Mouse (Mus musculus) megakaryocyte, adult 5-6 weeks (primary cell): ENCODE data around the gene 1700016H13Rik. TPM values are rescaled to one million over a fixed set of nuclear protein-coding genes. Genes with fewer than 3 reads are reported as not detected.

Experiments
- ATAC-seq: 2 replicates; pipeline ENCODE4 v1.8.0; 2016; ENCODE audit warnings: mild to moderate bottlenecking, inconsistent platforms; ENCODE audit not compliant: poor library complexity, severe bottlenecking
- total RNA-seq, 2 experiments: library from RNA; stranded (forward) in 1 of 2; stranded (reverse) in 1 of 2; fragments of 153-499, 151-499 nt in 1 of 2; fragments of 221-1000, 200-1000 nt in 1 of 2; gene quantifications; 2 replicates each; pipeline versions ENCODE4 v1.2.3 to v1.2.4; 2015 to 2017

Gene 1700016H13Rik
- total RNA-seq, 2 experiments from 2014 or later = not detected

DNA sequence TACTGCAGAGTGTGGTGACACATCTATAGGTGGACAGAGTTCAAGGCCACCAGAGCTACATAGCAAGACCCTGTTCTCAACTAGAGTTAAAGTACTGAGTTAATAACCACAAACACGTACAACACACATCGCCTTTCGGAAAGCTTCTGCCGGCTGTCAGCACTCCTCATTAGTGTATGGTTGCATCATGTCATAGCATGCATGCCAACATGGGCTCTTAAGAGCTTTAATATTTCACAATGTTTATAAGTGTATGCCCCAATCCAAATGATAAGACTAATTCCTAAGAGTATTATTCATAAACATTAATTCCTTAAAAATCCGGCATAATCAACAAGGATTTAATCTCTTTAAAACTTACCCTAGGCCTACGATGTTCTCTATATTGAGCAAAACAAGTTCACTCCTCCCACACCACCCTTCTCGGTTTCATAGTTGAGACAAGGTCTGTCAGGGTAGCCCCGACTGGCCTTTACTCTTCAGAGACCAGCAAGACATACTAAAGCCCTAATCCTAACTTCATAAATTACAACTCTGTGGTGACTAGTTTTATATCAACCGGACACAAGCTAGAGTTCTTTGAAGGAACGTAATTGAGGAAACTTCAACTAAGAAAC lies 44.8 kb downstream of the 1700016H13Rik start:
- no peak for ATAC-seq

DNA sequence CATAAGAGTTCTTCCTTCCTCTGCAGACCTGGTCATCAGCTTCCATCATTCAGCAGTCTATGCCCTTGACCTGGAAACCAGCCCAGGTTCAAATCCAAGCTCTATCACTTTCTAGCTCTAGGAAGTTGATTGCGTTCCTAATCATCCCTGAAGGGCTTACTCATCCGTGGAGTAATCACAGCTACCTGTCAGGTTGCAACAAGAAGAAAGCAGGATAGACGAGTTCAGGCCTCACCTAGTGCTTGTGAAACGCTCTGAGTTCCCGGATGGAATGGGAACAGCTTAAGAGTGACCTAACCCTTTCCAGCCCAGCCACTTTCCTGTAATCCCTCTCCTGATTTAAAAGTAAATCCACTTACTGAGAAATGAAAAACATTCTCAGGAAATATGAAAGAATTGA lies 45.7 kb downstream of the 1700016H13Rik start:
- no peak for ATAC-seq

DNA sequence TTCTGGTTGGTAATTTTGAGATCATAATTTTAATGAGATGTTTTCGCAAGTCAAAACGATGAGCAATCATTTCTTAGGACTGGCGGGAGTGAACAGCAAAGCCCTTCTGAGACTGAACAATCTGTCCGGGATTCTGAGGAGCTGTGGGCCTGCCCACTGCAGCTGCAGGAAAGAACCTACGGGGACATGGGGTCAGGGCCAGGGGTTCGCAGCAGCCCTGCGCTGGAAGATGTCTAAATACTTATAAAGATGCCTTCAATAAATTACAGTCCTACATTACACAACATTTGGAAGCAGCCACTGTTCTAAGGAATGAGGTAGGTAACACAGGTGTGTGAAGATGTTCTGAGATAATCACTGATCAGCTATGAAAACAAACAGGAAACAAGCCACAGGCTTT lies 50.1 kb downstream of the 1700016H13Rik start:
- ATAC-seq = no peak

DNA sequence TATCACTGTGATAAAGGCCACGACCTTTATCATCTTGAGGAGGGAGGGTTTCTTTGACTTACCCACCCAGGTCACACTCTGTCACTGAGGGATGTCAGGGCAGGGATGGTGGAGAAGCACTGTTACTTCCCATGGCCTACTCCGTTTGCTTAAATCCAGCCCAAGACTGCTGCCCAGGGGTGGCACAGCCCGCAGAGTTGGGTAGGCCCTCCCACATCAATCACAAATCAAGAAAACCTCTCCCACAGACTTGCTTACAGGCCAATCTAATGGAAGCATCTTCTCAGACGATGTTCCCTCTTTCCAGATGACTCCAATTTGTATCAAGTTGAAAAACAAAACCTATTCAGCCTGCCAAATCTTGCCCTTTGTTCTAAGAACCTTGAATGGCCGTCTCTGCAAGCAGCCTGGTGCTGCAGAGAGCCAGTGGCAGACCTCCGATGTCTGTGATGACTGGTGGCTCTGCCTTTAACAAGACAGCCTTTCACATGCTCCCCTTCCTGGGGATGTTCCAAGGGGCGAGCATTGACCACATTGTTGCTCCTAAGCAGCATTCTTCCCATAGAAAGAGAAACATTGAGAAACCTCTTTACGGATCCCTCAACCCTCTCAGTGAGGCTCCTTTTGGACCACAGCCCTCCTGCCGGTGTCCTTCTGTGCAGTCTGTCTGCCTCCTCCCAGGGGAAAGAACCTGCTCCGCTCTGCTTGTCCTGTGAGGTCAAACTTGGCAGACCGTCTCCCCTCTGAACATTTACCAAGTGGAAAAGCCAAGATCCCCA lies 52.5 kb downstream of the 1700016H13Rik start:
- no peak for ATAC-seq

DNA sequence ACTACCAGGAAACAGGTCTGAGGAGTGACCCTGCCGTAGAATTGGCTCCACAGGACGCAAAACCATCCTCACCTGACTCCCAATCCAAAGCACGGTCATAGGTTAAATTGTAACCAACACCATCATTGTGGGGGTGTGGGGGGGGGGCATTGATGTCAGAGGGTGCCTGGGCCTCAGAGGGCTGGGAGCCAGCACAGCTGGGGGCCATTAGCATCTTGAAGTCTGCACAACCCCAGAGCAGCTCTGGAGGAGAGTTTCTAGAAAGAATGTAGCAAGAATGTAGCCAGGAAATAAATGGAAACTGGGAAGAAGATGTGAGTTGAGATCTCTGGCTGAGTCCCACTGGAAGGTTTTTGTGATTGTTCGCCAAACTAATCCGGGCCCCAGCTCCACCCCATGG lies 56.9 kb downstream of the 1700016H13Rik start:
- no peak for ATAC-seq

DNA sequence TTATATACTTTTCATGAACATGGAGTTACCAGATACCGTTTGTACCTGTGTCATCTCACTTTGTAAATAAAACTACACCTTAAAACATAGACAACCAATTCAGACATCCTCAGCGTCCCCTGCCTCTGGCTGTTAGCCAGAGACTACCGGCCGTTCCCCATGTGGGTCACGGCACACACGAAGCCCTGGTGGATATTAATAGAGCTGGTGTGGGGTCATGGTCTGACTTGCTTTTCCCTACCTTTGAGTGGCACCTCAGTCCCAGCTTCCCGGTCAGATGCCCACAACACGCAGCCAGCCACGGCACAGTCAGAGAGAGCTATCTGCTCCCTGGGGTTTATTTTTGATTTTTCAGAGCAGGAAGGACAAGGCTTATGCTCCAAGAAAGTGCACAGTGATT lies 57.5 kb downstream of the 1700016H13Rik start:
- ATAC-seq = no peak

Other genes starting within 250 kb of the 1700016H13Rik start
- gene Ptpn13, start 230.8 kb downstream of the 1700016H13Rik start, total RNA-seq (2015) = 0.09 and 0.23 TPM in 2 replicates
- gene Ptpn13, start 230.8 kb downstream of the 1700016H13Rik start, total RNA-seq (2017) = 0.04 and 0.33 TPM in 2 replicates
- gene Slc10a6, start 26.6 kb downstream of the 1700016H13Rik start, total RNA-seq (2015) = not detected in 2 replicates
- gene Slc10a6, start 26.6 kb downstream of the 1700016H13Rik start, total RNA-seq (2017) = not detected in 2 replicates
- 45.0 and 51.0 TPM in 2 replicates for gene Aff1, start 36.4 kb upstream of the 1700016H13Rik start, total RNA-seq (2015)
- 16.3 and 29.0 TPM in 2 replicates for gene Aff1, start 36.4 kb upstream of the 1700016H13Rik start, total RNA-seq (2017)